Mouse (Mus musculus) right cerebral cortex, adult 2 months (tissue): ENCODE data around the gene Zfand3.

Source experiments
- DNase-seq, 2 experiments: peaks; one replicate each; pipeline ENCODE4 v3.0.0; 2021 to 2022; ENCODE audit warnings: low spot score in 2 of 2

The Zfand3 gene

GRCm38 (mm10) chr17:30225030-30225740, 220.7 kb downstream of the Zfand3 start:
- no peak for DNase-seq

GRCm38 (mm10) chr17:30228439-30229215, 224.1 kb downstream of the Zfand3 start:
- DNase-seq, result no peak

- no peak for DNase-seq
Measured at GRCm38 (mm10) chr17:30230428-30230827, 225.9 kb downstream of the Zfand3 start.

GRCm38 (mm10) chr17:30231483-30231882, 226.9 kb downstream of the Zfand3 start:
- no peak for DNase-seq

- no peak for DNase-seq
Measured at GRCm38 (mm10) chr17:30232698-30233097, 228.2 kb downstream of the Zfand3 start.

GRCm38 (mm10) chr17:30235380-30235779, 230.8 kb downstream of the Zfand3 start:
- DNase-seq, result no peak

- no peak for DNase-seq
Measured at GRCm38 (mm10) chr17:30236611-30237010, 232.1 kb downstream of the Zfand3 start.

GRCm38 (mm10) chr17:30237600-30237999, 233.1 kb downstream of the Zfand3 start:
- no peak for DNase-seq

GRCm38 (mm10) chr17:30239458-30239857, 234.9 kb downstream of the Zfand3 start:
- DNase-seq, result no peak

DNA sequence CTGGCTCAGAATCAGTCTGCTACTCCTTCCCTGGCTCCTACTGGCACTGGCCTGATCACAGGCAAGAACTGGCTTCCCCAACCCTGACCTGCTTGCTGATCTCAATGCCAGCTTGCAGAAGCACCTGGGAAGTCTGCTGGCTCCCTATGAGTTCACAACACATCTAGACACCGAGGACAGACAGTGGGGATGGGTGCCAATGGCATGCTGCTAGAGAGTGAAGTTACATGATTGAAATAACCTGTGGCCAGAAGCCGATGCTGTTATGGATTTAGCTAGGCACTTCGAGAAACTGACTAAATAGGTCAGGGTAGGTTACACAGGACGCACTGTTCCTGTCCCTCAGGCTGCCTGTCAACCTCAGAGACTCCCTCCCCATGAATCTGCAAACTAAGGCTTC, 236.1 kb downstream of the Zfand3 start:
- DNase-seq, result no peak

- no peak for DNase-seq
Measured at GRCm38 (mm10) chr17:30241061-30241460, 236.5 kb downstream of the Zfand3 start.

DNA sequence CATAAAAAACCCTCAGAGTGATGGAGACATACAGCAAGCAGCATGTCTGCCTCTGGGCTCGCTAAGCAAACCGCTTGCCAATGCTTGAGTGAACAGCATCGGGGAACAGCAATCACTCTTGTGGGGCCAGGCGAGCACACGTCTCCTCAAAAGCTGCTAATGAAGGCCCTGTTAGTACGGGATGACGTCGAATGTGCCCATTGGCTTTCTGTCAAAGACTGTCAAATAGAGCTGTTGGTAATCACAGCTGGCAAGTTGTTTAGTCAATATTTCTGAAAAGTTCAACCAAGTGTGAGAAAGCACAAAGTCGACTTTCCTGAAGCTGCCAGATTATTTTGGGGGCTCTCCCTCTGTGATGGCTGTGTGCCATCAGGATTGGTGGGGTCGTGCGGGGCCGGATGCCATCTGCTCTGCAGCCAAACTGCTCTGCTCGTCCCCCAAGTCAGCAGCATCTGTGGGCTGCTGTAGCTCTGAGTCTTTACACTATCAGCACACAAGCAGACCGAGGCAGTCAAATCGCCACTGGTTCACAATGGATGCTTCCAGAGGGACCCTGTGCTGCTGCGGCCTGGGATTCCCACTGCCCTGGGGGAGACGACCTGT, 237.3 kb downstream of the Zfand3 start:
- no peak for DNase-seq

DNA sequence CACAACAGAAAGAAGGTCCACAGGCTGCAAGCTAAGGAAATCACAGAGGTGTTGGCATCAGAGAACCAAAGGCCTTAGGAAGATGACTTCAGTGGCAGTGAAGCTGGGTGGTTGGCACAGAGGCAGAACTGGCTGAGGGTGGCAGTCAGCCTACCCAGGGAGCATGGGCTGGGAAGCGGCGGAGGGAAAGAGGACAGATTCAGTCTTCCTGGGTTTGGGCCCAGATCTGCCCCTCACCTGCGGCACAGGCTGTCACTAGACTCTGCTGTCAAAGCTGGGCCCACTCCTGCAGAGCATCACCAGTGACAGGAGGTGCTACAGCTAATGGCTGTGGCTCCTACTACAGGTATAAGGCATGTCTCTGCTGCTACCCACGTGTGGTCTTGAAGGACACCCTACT, 238.1 kb downstream of the Zfand3 start:
- no peak for DNase-seq

DNA sequence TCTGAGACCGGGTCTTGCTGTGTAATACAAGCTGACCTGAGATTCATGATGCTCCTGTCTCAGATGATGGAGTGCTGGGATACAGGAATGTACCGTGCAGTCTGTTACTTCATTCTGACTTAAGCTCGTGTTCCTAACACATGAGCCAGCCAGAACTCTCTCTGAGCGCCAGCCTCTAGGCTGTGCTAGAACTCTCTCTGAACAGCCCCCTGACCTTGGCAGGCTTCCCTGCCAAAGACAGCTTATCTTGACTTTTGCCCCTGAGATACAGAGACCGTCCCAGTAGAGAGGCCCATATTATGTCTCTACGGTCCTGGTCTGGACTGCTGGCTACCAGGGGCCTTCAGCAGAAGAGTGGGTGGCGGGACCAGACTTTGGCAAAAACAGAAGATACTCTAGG, 239.0 kb downstream of the Zfand3 start:
- no peak for DNase-seq

DNA sequence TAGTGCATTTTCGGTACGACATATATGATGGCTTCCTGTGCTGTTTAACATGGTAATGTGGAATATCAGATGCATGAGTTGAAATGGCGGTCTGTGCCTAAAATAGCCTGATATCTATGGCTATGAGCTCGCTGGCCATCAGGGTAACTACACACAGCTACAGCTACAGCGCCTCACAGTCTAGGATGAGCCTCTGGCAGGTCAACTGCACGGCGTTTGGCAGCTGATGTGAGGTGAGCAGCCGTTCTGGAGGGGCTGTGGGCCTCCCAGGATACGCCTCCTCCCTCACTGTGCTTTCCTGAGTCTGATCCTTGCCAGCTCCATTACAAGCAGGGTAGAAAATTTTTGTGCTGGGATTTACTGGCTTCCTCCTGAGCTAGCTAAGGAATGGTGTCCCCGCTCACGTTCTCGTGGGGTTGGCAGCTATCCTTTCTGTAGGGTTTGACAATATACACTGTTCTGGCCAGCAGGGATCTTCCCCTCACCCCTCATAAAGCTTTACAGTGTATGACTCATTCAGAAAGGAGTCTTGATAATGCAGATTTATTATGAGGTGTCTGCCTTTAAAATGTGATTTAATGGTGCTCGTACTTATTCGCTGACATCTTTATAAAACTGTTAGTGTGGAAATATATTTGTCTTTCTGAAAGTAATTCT, 240.2 kb downstream of the Zfand3 start:
- DNase-seq, result no peak

GRCm38 (mm10) chr17:30245308-30245706, 240.8 kb downstream of the Zfand3 start:
- no peak for DNase-seq

GRCm38 (mm10) chr17:30253028-30253427, 248.5 kb downstream of the Zfand3 start:
- DNase-seq, result no peak

- DNase-seq, result no peak
Measured at GRCm38 (mm10) chr17:30253924-30254323, 249.4 kb downstream of the Zfand3 start.

- no peak for DNase-seq
Measured at GRCm38 (mm10) chr17:30255928-30256560, 251.5 kb downstream of the Zfand3 start.

DNA sequence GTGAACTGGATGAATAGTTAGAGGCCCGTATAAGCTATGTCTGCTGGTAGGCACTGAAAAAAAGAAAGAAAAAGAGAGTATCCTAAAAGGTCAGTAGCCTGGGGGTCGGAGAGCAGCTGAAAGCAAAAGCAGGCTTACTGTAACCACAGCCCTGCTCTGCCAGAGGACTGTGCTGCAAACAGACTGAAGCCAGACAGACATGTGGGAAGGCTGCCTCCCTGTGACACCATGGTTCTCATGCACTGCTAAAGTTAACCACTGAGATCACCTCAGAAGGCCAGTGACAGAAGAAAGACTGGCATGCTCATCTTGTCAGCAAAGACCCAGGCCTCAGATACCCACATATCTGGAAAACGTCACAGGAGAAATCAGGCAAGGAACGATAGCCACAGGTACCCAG, 253.9 kb downstream of the Zfand3 start:
- no peak for DNase-seq

DNA sequence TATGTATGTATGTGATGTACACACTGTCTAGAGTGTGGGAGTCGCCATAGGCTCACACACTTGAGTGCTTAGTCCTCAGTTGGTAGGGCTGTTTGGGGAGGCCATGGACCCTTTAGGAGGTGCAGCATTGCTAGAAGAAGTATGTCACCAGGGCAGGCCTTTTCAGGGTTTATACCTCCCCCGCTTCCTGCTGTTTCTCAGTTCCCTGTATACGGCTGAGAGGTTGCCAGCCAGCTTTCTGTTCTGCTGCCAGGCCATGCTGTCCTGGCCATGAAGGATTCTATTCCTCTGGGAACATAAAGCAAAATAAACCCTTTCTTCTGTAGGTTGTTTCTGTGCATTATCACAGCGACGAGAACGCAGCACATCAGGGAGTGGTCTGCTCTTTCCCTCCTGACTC, 255.4 kb downstream of the Zfand3 start:
- DNase-seq, result no peak
